Mouse (Mus musculus) intestine, embryonic 16.5 days (tissue): Measurements from ENCODE around the gene H2-T3. TPM values are rescaled to one million over a fixed set of nuclear protein-coding genes. Genes with fewer than 3 reads are reported as not detected.

Experiments used
- ATAC-seq: fragments of 200-750 bp; cut with Nextera tagmentation; 2 replicates; pipeline ENCODE4 v1.8.0; 2017; ENCODE audit warnings: moderate TSS enrichment, moderate library complexity
- H3K27ac ChIP-seq: fragments of 300-500 bp; sonication (generic); 2 replicates; pipeline ENCODE4 v1.5.1; 2014; ENCODE audit warnings: mild to moderate bottlenecking, low read length
- H3K27me3 ChIP-seq: fragments of 300-500 bp; sonication (generic); replicated peaks from 2 replicates; pipeline ENCODE4 v1.6.1; 2014; ENCODE audit warnings: low read length, control low read depth, mixed read lengths; ENCODE audit not compliant: control insufficient read depth, insufficient read depth
- H3K36me3 ChIP-seq: fragments of 300-500 bp; sonication (generic); 2 replicates; pipeline ENCODE4 v1.6.1; 2014; ENCODE audit warnings: low read length, control low read depth; ENCODE audit not compliant: control insufficient read depth, insufficient read depth
- H3K4me1 ChIP-seq: fragments of 300-500 bp; sonication (generic); 2 replicates; pipeline ENCODE4 v1.6.1; 2014; ENCODE audit warnings: low read length, control low read depth, mixed read lengths; ENCODE audit not compliant: control insufficient read depth, insufficient read depth
- H3K4me2 ChIP-seq: fragments of 300-500 bp; sonication (generic); 2 replicates; pipeline ENCODE4 v1.6.1; 2014; ENCODE audit warnings: low read depth, low read length, control low read depth
- H3K4me3 ChIP-seq: fragments of 300-500 bp; sonication (generic); 2 replicates; pipeline ENCODE4 v1.5.1; 2014; ENCODE audit warnings: mild to moderate bottlenecking, low read length
- H3K9ac ChIP-seq: fragments of 300-500 bp; sonication (generic); 2 replicates; pipeline ENCODE4 v1.6.1; 2014; ENCODE audit warnings: low read depth, low read length
- H3K9me3 ChIP-seq: fragments of 300-500 bp; sonication (generic); 2 replicates; pipeline ENCODE4 v1.6.1; 2016; ENCODE audit warnings: low read length, control low read depth; ENCODE audit not compliant: control insufficient read depth
- WGBS: fragments of 180-500 bp; shearing (Covaris S2); extraction: QIAGEN DNeasy Blood & Tissue Kit; methylation state at CpG from one replicate; pipeline ENCODE4 v1.1.7; 2014; 5-methylcytosine and 5-hydroxymethylcytosine counted together
- polyA plus RNA-seq: library from polyadenylated mRNA; unstranded; fragments of >200 nt; fragmentation: Nextera tagmentation; extraction: Ambion mirVana; gene quantifications from 2 replicates; pipeline ENCODE4 v1.2.1, GENCODE M21; 2015

H2-T3 gene
- polyA plus RNA-seq, 1 experiment from 2014 or later: 42.3 TPM

DNA sequence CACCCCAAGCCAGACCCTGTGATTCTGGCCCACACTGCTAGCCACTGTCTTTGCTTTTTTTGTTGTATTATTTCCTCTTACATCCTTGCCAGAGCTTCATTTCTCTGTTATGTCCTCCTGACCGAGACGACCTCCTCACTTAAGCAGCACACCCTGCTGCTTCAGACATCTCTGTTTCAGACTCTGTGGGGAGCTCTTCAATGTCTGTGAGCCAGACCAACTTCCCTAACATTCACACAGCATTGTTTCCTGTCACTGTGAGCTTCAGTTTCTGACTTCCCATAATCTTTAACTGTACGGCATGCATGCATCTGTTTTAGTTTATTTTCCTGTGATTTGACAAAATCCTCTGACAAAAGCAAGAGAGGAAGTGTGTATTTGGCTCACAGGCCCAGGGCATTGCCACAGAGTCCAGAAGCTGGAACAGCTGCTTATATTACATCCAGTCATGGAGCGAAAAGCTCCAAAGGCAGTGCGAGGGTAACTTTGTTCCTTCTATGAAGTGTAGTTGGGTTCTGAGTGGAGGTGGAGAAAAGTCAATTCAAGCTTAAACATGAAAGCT is 28.6 kb upstream of the H2-T3 start:
- Histone ChIP-seq H3K9me3 (no peaks in the 10 kb centered on the region), H3K4me3 (no peak overlapping the region), H3K27me3 (peaks cover 46% of the 10 kb centered on the region), H3K9ac (no peak overlapping the region), H3K27ac (no peak overlapping the region), H3K36me3 (no peaks in the 10 kb centered on the region), H3K4me2 (no peak overlapping the region), H3K4me1 (no peaks in the 10 kb centered on the region)
- WGBS: 60% methylated on average over 5 of the region's 5 CpGs
- no peak for ATAC-seq

DNA sequence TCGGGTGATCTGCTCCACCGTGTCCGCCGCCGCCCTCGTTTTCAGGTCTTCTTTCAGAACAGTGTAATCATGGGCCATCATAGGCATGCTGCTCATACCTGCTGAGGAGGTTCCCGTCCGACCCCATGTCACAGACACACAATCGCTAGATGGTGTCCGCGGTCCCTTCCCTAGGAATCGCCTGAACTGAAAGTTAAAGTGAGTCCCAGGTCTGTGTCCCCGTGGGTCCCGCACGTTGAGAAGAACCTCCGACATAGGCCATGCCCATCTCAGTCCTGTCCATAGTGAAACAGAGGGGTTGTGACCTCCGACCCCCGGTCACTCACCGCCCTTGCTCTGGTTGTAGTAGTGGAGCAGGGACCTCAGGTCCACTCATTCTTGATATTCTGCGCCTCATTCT is 25.5 kb upstream of the H2-T3 start:
- WGBS: 4% methylated on average over 20 of the region's 20 CpGs
- Histone ChIP-seq H3K4me2 (no peak overlapping the region), H3K9me3 (no peaks in the 10 kb centered on the region), H3K9ac (no peak overlapping the region), H3K4me1 (no peaks in the 10 kb centered on the region), H3K27me3 (peaks cover 39% of the 10 kb centered on the region), H3K4me3 (no peak overlapping the region), H3K36me3 (no peaks in the 10 kb centered on the region), H3K27ac (no peak overlapping the region)
- no peak for ATAC-seq

DNA sequence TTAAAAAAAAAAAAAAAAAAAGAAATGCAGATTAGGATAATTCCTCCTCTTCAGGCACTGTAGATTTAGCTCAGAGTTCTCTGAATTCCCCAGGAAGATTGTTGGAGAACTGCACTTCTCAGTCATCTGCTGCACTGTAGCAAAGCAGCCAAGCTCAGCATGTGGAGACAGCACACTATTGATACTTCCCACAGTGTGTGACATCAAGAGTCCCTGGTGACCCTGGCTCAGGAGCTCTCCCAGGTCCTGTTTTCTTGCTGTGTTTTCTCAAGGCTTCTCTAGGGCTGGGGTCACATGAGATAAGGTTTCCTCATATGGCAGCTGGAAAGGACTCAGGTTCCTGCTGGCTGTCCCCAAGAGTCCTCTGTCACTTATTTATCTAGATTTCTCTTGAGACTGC is 16.8 kb upstream of the H2-T3 start:
- H3K27ac ChIP-seq: no peak overlapping the region
- peaks cover 25% of the 10 kb centered on the region for H3K27me3 ChIP-seq
- H3K4me2 ChIP-seq: no peak overlapping the region
- ATAC-seq: no peak
- H3K36me3 ChIP-seq: no peaks in the 10 kb centered on the region
- no peak overlapping the region for H3K9ac ChIP-seq
- H3K9me3 ChIP-seq: no peaks in the 10 kb centered on the region
- H3K4me3 ChIP-seq: no peak overlapping the region
- peaks cover 6% of the 10 kb centered on the region; the same call in 1 of the 2 replicates for H3K4me1 ChIP-seq

DNA sequence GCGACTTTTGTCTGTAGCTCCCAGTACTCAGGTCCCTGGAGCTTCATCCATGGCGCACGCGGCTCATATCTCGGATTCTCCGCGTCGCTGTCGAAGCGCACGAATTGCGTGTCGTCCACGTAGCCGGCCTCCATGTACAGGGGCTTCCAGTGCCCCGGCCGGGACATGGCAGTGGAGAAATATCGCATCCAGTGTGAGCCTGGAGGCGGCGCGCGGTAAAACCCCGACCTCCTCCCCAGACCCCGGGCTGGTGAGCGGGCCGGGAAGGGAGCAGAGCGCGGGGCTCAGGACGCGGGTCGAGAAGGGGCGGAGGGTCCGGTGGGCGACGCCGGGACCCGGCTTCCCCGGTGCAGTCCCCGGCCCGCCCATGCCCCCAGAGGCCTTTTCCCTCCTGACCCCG is 15.8 kb upstream of the H2-T3 start:
- Histone ChIP-seq H3K27ac (no peak overlapping the region), H3K4me1 (peaks cover 6% of the 10 kb centered on the region; the same call in 1 of the 2 replicates), H3K27me3 (peaks cover 22% of the 10 kb centered on the region), H3K9ac (peak overlapping the region; percentile 36; the same call in 1 of the 2 replicates), H3K36me3 (no peaks in the 10 kb centered on the region), H3K9me3 (no peaks in the 10 kb centered on the region), H3K4me3 (peak overlapping the region; percentile 42), H3K4me2 (peak overlapping the region; percentile 75)
- 1% methylated on average over 30 of the region's 41 CpGs for WGBS
- peak; percentile 26; the same call in 1 of the 2 replicates for ATAC-seq

DNA sequence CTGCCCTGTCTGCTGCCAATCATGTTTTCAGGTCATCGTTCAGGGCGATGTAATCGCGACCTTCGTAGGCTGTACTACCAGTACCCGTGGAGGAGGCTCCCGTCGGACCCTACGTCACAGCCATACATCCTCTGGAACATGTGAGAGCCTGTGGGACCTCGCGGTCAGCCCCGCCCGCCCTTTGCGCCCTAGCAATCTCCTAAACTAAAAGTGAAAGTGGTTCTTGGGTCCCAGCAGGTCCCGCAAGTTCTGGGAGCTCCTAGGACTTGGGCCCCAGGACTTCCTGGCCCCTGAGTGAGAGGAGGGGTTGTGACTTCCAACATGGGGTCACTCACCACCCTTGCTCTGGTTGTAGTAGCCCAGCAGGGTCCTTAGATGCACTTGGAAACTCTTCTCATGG is 15.4 kb upstream of the H2-T3 start:
- peaks cover 22% of the 10 kb centered on the region for H3K27me3 ChIP-seq
- WGBS: 2% methylated on average over 15 of the region's 15 CpGs
- peak; percentile 52; the same call in 1 of the 2 replicates for ATAC-seq

DNA sequence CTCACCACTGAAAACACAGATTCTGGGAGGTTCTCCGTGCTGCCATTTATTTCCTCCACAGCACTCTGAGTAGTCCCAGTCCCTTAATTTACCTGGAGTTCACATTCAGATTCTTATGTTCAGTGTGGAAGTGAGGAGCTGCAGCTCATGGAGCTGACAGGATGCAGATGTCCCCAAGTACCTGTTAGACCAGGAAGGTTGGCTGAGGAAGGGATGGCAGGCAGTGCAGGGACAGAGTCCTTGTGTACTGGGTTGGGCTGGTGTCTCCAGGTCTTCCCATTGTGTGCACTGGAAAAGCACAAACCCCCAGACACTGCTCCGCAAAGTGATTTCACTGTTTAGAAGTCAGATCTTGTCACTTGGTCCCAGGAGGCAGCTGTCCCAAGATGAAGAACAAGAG is 11.8 kb upstream of the H2-T3 start:
- Histone ChIP-seq H3K27ac (no peak overlapping the region), H3K4me3 (no peak overlapping the region), H3K9me3 (no peaks in the 10 kb centered on the region), H3K36me3 (no peaks in the 10 kb centered on the region), H3K4me1 (peaks cover 6% of the 10 kb centered on the region; the same call in 1 of the 2 replicates), H3K4me2 (no peak overlapping the region), H3K9ac (no peak overlapping the region), H3K27me3 (peaks cover 22% of the 10 kb centered on the region)
- 84% methylated on average over 2 of the region's 2 CpGs for WGBS
- no peak for ATAC-seq

More for the DNA sequence above, 15.4 kb upstream of the H2-T3 start:
- no peak overlapping the region for H3K27ac ChIP-seq
- peak overlapping the region; percentile 75 for H3K4me2 ChIP-seq
- peak overlapping the region; percentile 36; the same call in 1 of the 2 replicates for H3K9ac ChIP-seq
- no peaks in the 10 kb centered on the region for H3K36me3 ChIP-seq
- H3K9me3 ChIP-seq: no peaks in the 10 kb centered on the region
- H3K4me3 ChIP-seq: peak overlapping the region; percentile 42
- peaks cover 6% of the 10 kb centered on the region; the same call in 1 of the 2 replicates for H3K4me1 ChIP-seq

DNA sequence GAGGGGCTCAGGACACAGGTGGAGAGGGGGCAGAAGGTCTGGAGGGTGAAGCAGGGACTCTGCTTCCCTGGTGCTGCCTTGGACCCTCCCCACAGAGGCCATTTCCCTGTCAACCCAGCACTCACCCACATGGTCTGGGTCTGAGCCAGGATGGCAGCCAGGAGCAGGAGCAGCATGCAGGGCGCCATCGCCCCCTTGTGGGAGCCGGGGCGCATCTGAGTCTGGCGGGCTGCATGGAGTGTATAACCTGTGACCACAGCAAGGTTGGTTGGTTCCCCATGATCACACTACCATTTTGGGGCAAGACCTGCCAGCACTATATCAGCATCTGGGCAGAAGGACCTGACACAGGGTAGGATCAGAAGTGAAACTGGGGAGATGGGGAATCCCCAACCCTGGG is 8.2 kb upstream of the H2-T3 start:
- Histone ChIP-seq H3K27me3 (peaks cover 3% of the 10 kb centered on the region; the same call in 1 of the 2 replicates), H3K36me3 (no peaks in the 10 kb centered on the region), H3K9me3 (no peaks in the 10 kb centered on the region), H3K4me2 (no peak overlapping the region), H3K4me1 (no peaks in the 10 kb centered on the region), H3K27ac (no peak overlapping the region), H3K9ac (no peak overlapping the region), H3K4me3 (no peak overlapping the region)
- ATAC-seq: 0 out of 2 replicates have a peak, but pooled peaks have one; percentile 22
- 18% methylated on average over 5 of the region's 5 CpGs for WGBS

DNA sequence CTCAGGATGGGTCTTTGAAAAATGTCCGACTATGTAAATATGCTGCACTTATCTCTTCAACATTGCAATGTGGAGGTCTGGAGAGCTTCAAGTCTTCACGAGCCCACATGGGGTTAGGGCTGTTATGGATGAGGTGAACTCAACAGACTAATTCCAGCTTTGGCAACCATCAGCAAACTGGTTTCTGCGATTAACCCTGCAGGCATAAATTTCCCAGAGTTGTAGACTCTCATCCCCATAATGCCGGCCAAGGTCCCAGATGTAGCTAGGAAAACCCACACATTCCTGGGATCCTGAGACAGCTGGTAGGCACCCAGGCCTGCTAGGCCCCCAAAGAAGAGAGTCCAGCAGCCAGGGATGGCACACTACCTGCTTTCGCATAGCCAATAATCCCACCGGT is 4.4 kb upstream of the H2-T3 start:
- no peak overlapping the region for H3K4me2 ChIP-seq
- WGBS: 64% methylated on average over 6 of the region's 6 CpGs
- no peaks in the 10 kb centered on the region for H3K27me3 ChIP-seq
- no peak overlapping the region for H3K9ac ChIP-seq
- H3K36me3 ChIP-seq: no peaks in the 10 kb centered on the region
- no peaks in the 10 kb centered on the region for H3K9me3 ChIP-seq
- H3K4me1 ChIP-seq: no peaks in the 10 kb centered on the region
- no peak overlapping the region for H3K27ac ChIP-seq
- ATAC-seq: no peak
- H3K4me3 ChIP-seq: no peak overlapping the region

DNA sequence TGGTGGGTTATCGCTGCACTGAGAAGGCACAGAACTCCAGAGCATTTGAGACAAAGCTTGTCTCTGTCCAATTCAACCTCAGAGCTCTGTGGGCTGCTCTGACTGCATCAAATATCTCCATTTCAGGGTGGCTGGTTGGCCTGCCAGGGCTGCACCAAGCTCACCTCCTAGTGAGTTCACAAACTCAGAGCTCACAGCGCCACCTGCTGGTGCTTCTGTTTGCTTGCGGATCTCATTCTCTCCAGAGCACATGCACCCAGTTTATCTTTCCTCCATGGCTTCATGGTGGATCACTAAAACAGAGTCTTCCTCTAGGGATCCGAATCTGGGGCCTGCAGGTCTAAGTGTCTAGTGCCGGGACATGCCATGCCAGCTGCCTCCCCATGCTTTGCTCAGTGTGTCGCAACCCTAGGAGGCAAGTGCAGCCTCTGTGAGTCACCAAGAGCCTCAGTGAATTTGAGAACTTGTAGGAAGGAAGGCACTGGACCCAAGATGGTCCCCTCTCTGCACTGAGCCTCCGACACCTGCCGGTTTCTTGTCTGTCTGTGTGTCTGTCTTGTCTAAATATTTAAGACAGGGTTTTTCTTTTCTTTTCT is 3.6 kb upstream of the H2-T3 start:
- ATAC-seq: no peak
- Histone ChIP-seq H3K4me3 (no peak overlapping the region), H3K27ac (no peak overlapping the region), H3K9ac (no peak overlapping the region), H3K4me2 (no peak overlapping the region), H3K27me3 (no peaks in the 10 kb centered on the region), H3K9me3 (no peaks in the 10 kb centered on the region), H3K4me1 (no peaks in the 10 kb centered on the region), H3K36me3 (no peaks in the 10 kb centered on the region)
- 31% methylated on average over 8 of the region's 8 CpGs for WGBS
